Mouse (Mus musculus) layer of hippocampus, adult 11-12 months (tissue): Measurements from ENCODE around the gene Xkr8.
"Not testable (repeated sequence)": the region's sequence is repeated elsewhere in the genome, so short reads cannot be mapped to it uniquely, and the experiment has no call there.

ENCODE experiments used
- DNase-seq: peaks from one replicate; pipeline ENCODE4 v3.0.0; 2022; ENCODE audit warnings: low spot score

Gene Xkr8

GRCm38 (mm10) chr4:132737154-132737553 lies 4.8 kb upstream of the Xkr8 start:
- DNase-seq, result not testable (repeated sequence)

- DNase-seq, result no peak
Measured at GRCm38 (mm10) chr4:132735894-132736293, 3.5 kb upstream of the Xkr8 start.

- DNase-seq, result no peak
Measured at GRCm38 (mm10) chr4:132735389-132735788, 3.0 kb upstream of the Xkr8 start.

- no peak for DNase-seq
Measured at GRCm38 (mm10) chr4:132734766-132735165, 2.4 kb upstream of the Xkr8 start.

GRCm38 (mm10) chr4:132733071-132733770 lies 875 bp upstream of the Xkr8 start:
- no peak for DNase-seq

- no peak for DNase-seq
Measured at GRCm38 (mm10) chr4:132731616-132732015, 730 bp downstream of the Xkr8 start.

GRCm38 (mm10) chr4:132728233-132728632 lies 4.1 kb downstream of the Xkr8 start:
- DNase-seq, result no peak

- no peak for DNase-seq
Measured at GRCm38 (mm10) chr4:132718251-132718650, 14.1 kb downstream of the Xkr8 start.

- no peak for DNase-seq
Measured at GRCm38 (mm10) chr4:132713181-132713580, 19.2 kb downstream of the Xkr8 start.

- no peak for DNase-seq
Measured at GRCm38 (mm10) chr4:132706885-132707284, 25.5 kb downstream of the Xkr8 start.

- no peak for DNase-seq
Measured at GRCm38 (mm10) chr4:132702076-132702475, 30.3 kb downstream of the Xkr8 start.

- no peak for DNase-seq
Measured at GRCm38 (mm10) chr4:132693366-132693765, 39.0 kb downstream of the Xkr8 start.

- no peak for DNase-seq
Measured at GRCm38 (mm10) chr4:132689634-132690033, 42.7 kb downstream of the Xkr8 start.

- DNase-seq, result peak; percentile 26
Measured at GRCm38 (mm10) chr4:132676771-132677539, 55.4 kb downstream of the Xkr8 start.
